Mouse (Mus musculus) right cerebral cortex, postnatal 10 days (tissue): ENCODE results near the gene Phf2.
"Not testable (repeated sequence)": the region's sequence is repeated elsewhere in the genome, so short reads cannot be mapped to it uniquely, and the experiment has no call there.

Experiments
- DNase-seq, 2 experiments: peaks; one replicate each; pipeline ENCODE4 v3.0.0; 2021; ENCODE audit warnings: low spot score in 2 of 2

Phf2 gene

DNA sequence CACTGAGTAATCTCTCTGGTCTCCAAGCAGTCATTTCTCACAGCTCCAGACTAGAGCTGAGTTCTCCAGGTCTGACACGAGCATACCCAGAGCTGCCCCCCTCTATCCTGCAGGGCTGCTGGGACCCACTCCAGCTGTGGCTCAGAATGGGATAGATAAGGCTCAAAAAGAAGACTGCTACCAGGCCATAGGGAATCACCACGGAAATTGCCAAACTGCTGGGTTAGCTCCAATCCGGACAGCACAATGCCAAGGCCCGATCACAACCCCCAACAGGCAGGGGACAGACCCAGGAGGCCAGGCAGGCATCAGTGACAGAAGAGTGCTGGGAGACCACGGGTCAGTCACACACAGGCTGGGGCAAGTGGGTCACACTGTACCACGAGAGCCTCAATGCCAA is 12.9 kb downstream of the Phf2 start:
- DNase-seq: no peak

DNA sequence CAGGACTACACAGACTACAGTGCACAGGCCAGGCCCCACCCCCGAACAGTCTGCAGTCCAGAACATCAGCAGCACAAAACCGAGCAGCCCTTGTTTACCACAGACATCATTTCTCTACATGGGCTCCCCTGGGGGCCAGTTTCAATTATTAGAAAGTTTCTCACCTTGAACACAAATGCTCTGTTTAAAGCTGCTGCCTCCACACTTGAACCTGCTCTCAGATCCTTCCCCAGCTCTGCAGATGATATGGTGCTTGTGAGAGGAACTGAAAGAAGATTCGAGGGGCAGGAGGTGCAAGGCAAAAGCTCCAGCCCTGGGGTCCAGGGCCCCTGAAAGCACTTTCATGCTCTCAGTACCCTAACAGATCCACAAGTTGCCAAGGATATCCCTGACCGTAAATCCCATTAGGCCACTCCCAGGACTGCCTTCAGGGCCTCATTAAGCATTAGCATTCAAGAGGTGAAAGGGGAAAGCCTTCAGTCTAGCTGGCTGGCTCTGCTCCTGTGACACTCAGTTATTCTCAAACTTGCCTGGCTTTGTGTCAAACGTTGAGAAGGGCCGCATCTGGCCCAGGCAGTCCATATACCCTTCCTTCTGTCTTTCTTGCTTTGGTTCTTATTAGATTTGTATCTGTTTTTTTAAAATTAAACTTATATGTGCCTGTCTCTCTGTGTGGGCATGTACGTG is 13.5 kb downstream of the Phf2 start:
- no peak for DNase-seq

- no peak for DNase-seq
These were observed 17.0 kb downstream of the Phf2 start for GRCm38 (mm10) chr13:48853947-48854346.

GRCm38 (mm10) chr13:48853475-48853874 is 17.4 kb downstream of the Phf2 start:
- DNase-seq: no peak

DNA sequence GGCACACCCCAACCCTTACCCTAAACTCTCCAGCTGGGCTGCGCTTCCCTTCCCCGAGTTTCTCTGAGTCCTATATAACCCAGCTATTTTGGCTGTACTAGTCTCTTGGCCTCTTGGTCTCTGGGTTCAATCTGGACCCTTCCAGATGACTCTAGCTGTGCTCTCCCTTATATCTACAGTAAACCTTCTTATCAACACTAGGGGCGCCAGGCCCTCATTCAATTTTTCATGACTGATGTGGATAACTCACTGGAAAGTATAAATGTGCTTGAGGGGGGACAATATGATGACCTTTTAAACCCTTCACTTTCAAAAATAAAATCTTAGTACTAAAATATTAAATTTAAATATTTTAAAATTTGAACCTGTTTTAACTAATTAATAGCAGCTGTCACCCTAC is 18.1 kb downstream of the Phf2 start:
- DNase-seq: no peak

GRCm38 (mm10) chr13:48851719-48852118 is 19.2 kb downstream of the Phf2 start:
- no peak for DNase-seq

DNA sequence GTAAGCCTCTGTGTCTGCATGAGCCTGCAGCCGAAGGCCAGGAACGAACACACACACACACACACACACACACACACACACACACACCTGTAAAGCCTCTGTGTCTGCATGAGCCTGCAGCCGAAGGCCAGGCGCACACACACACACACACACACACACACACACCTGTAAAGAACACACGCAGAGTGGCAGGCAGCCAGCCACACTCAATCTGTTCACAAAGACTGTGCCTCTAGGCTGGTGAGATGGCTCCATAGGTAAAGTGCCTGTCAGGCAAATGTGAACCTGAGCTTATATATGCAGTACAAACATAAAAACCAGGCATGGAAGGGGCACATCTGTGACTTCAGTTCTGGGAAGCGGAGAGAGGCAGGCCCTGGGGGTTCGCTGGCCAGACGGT is 20.1 kb downstream of the Phf2 start:
- peak in 1 of 2 experiments; percentile 30 for DNase-seq

GRCm38 (mm10) chr13:48850326-48850725 is 20.6 kb downstream of the Phf2 start:
- DNase-seq: peak in 1 of 2 experiments; percentile 17

DNA sequence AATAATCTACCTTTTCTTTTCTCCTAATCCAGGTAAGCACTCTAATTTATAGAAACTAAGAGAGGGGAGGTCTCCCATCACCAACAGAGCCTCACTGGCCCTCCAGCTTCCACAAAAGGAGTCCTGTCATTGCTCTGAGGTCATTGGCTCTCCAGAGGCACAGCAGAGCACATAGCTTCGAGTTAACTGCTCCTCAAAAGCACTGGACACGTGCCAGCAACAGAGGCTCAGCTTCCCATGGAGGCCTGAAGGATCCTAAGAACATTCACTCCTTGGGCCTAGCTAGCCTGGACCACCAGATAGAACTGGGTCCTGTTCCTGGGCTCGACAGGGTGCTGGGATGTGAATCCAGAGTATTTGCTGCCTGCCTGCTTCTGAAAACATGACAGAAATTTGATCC is 21.8 kb downstream of the Phf2 start:
- DNase-seq: peak in 1 of 2 experiments; percentile 63

DNA sequence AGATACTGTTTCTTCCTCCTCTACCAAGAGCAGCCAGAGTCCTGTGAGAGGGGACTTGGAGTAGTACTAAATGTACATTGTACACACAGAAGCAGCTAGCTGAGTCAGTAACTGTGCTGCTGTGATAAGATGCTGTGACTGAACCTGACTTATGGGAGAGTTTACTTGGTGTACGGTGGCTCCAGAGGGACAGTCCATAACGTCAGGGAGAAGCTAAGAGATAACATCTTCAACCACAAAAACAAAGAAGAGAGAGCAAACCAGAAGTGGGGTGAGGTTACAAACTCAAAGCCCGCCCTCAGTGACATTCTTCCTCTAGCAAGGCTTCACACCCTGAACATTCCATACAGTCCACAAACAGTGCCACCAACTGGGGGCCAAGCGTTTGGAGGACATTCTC is 25.6 kb downstream of the Phf2 start:
- DNase-seq: no peak

DNA sequence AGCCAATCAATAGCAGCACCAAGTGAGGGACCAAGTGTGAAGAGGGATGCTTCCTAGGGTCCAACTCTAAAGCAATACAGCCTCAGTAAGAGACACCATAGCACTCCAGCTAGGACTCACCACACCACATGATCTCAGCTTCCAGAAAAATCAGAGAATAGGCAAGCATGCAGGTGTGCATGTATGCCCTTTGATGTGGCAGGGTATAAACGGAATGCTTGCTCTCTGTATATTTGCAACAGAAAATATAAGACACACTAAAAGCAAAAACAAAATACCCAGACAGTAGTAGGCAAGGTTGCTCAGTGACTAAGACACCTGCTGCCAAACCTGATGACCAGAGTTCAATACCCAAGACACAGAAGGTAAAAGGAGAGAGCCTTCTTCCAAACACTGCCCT is 27.4 kb downstream of the Phf2 start:
- no peak for DNase-seq

- DNase-seq: peak in 1 of 2 experiments; percentile 17
These were observed 28.9 kb downstream of the Phf2 start for GRCm38 (mm10) chr13:48841905-48842592.

- no peak for DNase-seq
These were observed 32.6 kb downstream of the Phf2 start for GRCm38 (mm10) chr13:48838284-48838683.

GRCm38 (mm10) chr13:48837537-48837936 is 33.4 kb downstream of the Phf2 start:
- no peak for DNase-seq

DNA sequence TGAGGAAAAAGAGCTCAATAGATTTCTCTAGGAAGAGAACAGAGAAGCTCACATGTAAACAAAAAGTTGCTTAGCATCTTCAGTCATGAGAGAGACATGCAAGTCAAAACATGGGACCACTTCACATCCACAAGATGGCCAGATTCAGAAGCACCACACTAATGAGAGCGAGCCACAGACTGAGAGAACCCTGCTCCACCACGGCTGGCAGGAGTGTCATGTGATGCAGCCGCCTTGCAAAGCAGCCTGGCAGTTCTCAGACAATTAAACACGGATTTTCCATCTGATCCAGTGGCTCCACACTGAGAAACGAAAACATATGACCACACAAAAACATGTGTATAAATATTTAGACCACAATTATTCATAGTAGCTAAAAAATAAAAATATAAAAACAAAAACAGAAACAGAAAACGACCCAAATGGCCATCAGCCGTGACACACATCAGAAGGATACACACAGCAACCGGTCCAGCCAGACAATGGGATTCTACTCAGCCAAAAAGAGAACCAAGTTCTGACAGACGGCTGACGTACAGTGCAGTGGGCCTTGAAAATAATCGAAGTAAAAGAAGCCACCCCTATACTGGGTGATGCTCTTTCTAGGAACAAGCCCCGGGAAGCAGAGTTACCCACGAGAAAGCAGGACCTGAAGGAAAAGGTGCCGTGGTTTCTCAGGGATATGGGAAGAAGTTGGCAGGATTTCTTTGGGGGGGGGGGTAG is 40.2 kb downstream of the Phf2 start:
- peak; percentile 38 to 51 for DNase-seq

DNA sequence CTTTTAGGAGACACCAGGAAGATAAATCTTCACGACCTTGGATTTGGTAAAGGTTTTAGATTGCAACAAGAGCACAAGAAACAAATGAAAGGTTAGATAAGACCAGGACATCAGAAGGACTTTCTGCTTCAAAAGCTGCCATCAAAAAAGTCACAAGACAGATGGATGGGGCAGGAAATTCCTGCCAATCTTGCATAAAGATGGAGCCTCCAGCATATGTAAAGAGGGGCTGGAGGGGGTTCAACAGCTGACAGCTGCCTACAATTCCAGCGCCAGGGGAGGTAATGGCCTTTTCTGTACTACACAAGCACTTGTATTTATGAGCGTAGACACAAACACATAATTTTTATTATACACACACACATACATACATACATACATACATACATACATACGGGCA is 41.1 kb downstream of the Phf2 start:
- no peak for DNase-seq

GRCm38 (mm10) chr13:48822871-48823270 is 48.0 kb downstream of the Phf2 start:
- no peak for DNase-seq

- DNase-seq: no peak
These were observed 48.6 kb downstream of the Phf2 start for GRCm38 (mm10) chr13:48822288-48822687.

GRCm38 (mm10) chr13:48819131-48819530 is 51.8 kb downstream of the Phf2 start:
- no peak for DNase-seq

DNA sequence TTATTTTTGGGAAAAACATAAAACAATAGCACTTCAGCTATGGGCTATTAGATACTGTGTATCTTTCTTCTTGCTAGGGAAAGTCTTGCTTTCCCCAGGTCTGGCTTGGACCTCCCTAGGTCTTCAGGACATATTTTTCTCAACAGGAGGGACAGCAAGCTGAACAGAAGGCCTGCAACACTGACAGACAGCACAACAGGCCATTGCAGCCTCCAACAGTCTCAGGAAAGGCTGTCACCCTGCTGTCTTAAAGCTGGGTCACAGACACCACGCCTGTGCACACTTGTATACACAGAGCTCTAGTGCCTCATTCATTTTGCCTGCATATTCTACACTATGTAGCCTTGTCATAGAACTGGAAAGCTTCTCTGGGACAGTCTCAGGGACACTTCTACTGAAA is 56.5 kb downstream of the Phf2 start:
- DNase-seq: no peak

- no peak for DNase-seq
These were observed 59.9 kb downstream of the Phf2 start for GRCm38 (mm10) chr13:48810991-48811390.

DNA sequence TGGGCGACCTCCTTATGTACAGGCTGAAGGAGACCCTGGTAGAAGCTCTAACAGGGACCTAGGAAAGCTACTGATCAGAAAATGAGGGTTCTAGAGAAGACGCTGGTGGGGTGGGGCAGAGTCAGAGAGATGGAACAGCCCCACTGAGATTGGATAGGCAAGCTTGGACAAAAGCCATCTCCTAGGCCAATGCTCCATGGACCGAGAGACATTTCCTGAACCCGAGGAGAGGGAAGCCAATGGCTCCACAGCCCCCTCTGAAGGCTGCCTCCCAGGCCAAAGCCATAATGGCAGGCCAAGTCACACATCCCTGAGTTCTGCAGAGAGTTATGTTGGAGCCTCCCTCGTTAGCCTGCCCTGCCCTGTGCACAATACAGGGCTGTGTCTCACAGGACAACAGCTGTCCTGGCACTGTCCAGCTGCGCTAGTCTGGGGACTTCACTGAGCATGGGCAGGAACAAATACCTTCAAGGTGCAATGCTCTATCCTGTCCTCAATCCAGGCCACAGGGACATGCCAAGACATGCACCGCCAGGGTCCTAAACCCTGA is 60.6 kb downstream of the Phf2 start:
- DNase-seq: no peak

- DNase-seq: not testable (repeated sequence)
These were observed 61.3 kb downstream of the Phf2 start for GRCm38 (mm10) chr13:48809668-48810067.
